In genomic region chr3:90432348-90432747, GRCm38 (mm10) we compare ENCODE assay signal across 7 mouse cellular contexts. TPM values are rescaled to one million over a fixed set of nuclear protein-coding genes. Genes with fewer than 3 reads are reported as not detected.
DNase-seq lines count a peak whose midpoint lies in the region; ATAC-seq and TF ChIP-seq lines count a peak whose summit lies in the region.

No protein-coding gene starts in this region.

- no peaks in the 10 kb centered on the region for H3K27me3 ChIP-seq in lung, embryonic 14.5 days (ENCODE audit: insufficient read depth, low read length)
- H3K27me3 ChIP-seq in limb, embryonic 11.5 days (ENCODE audit: control insufficient read depth, insufficient read depth, low read length), result no peaks in the 10 kb centered on the region

- ATAC-seq in lung, embryonic 14.5 days (ENCODE audit: insufficient read depth), result no peak
- no peak for ATAC-seq in limb, embryonic 11.5 days (ENCODE audit: insufficient number of reproducible peaks, low FRiP score, low TSS enrichment, low read depth)

- peaks cover 21% of the 10 kb centered on the region; the same call in 1 of the 2 replicates for H3K4me1 ChIP-seq in lung, embryonic 14.5 days (ENCODE audit: insufficient read depth)
- peaks cover 9% of the 10 kb centered on the region for H3K4me1 ChIP-seq in embryonic fibroblast, embryonic 13.5 days (ENCODE audit: control insufficient read depth, insufficient read depth, low read length)
- H3K4me1 ChIP-seq in limb, embryonic 11.5 days (ENCODE audit: control insufficient read depth, insufficient read depth, low read length), result peaks cover 7% of the 10 kb centered on the region
- peaks cover 4% of the 10 kb centered on the region; the same call in 1 of the 2 replicates for H3K4me1 ChIP-seq in olfactory bulb, adult 2 months (ENCODE audit: control insufficient read depth, insufficient read depth, low read length)

- TF ChIP-seq CTCF in lung, embryonic 14.5 days (IDR thresholded peaks at IDR 0.05; ENCODE audit: low read depth), result no peak
- no peak for TF ChIP-seq CTCF in embryonic fibroblast, embryonic 13.5 days (IDR thresholded peaks at IDR 0.05; ENCODE audit: borderline replicate concordance, insufficient read depth, low read length)
- TF ChIP-seq CTCF in olfactory bulb, adult 2 months (IDR thresholded peaks at IDR 0.05; ENCODE audit: insufficient read depth, low read depth, low read length), result no peak

- H3K9ac ChIP-seq in lung, embryonic 14.5 days, result peak overlapping the region; percentile 90
- peak overlapping the region; percentile 92 for H3K9ac ChIP-seq in limb, embryonic 11.5 days (ENCODE audit: low read length)

- no peaks in the 10 kb centered on the region for H3K9me3 ChIP-seq in lung, embryonic 14.5 days (ENCODE audit: low read depth, low read length)
- H3K9me3 ChIP-seq in limb, embryonic 11.5 days (ENCODE audit: control insufficient read depth, low read length), result no peaks in the 10 kb centered on the region

- no peak for TF ChIP-seq POLR2A in embryonic fibroblast, embryonic 13.5 days (IDR thresholded peaks at IDR 0.05; ENCODE audit: low read depth, low read length)
- no peak for TF ChIP-seq POLR2A in olfactory bulb, adult 2 months (IDR thresholded peaks at IDR 0.05; ENCODE audit: insufficient read depth, low read depth, low read length)

- H3K36me3 ChIP-seq in lung, embryonic 14.5 days (ENCODE audit: insufficient read depth), result no peaks in the 10 kb centered on the region
- H3K36me3 ChIP-seq in limb, embryonic 11.5 days (ENCODE audit: control insufficient read depth, insufficient read depth, low read length), result no peaks in the 10 kb centered on the region

- no peak for DNase-seq in lung, embryonic 14.5 days
- DNase-seq in lung, postnatal 25 days (ENCODE audit: low spot score), result no peak
- no peak for DNase-seq in limb, embryonic 11.5 days (ENCODE audit: low spot score)
- no peak for DNase-seq in gastrocnemius, postnatal 10 days
- no peak for DNase-seq in spleen, adult 18-20 months

- peak overlapping the region; percentile 68 for H3K4me3 ChIP-seq in lung, embryonic 14.5 days (ENCODE audit: low read depth, low read length)
- peak overlapping the region; percentile 78 for H3K4me3 ChIP-seq in embryonic fibroblast, embryonic 13.5 days (ENCODE audit: insufficient read depth, low read length)
- peak overlapping the region; percentile 86 for H3K4me3 ChIP-seq in limb, embryonic 11.5 days (ENCODE audit: low read depth, low read length)
- peak overlapping the region; percentile 66 for H3K4me3 ChIP-seq in olfactory bulb, adult 2 months (ENCODE audit: insufficient read depth, low read depth, low read length)

- peak overlapping the region; percentile 96; the same call in 1 of the 2 replicates for H3K27ac ChIP-seq in lung, embryonic 14.5 days (ENCODE audit: low read depth)
- H3K27ac ChIP-seq in embryonic fibroblast, embryonic 13.5 days (ENCODE audit: insufficient read depth, low read length), result no peak overlapping the region
- no peak overlapping the region for H3K27ac ChIP-seq in limb, embryonic 11.5 days (replicated peaks; ENCODE audit: low read depth, low read length)
- H3K27ac ChIP-seq in olfactory bulb, adult 2 months (ENCODE audit: insufficient read depth, low read depth, low read length), result no peak overlapping the region

- H3K4me2 ChIP-seq in lung, embryonic 14.5 days, result peak overlapping the region; percentile 92
- H3K4me2 ChIP-seq in limb, embryonic 11.5 days (ENCODE audit: low read depth, severe bottlenecking), result peak overlapping the region; percentile 79

- 19% methylated on average over 2 of the region's 2 CpGs for WGBS in lung, embryonic 14.5 days
- WGBS in limb, embryonic 11.5 days, result 23% methylated on average over 2 of the region's 2 CpGs
- WGBS in olfactory bulb, adult 2 months, result 11% methylated on average over 2 of the region's 2 CpGs

RNA-seq across cellular contexts. Expression of gene Ints3, which starts 1.1 kb away (rescaled TPM):
- 38.5 and 40.5 TPM in 2 replicates for polyA plus RNA-seq in lung, embryonic 14.5 days (2014; fragmentation: Nextera tagmentation; extraction: Ambion mirVana)
- 39.5 and 40.0 TPM in 2 replicates for polyA plus RNA-seq in embryonic fibroblast, embryonic 13.5 days (2011; ENCODE audit: insufficient read length, low read depth, missing spikeins)
- polyA plus RNA-seq in limb, embryonic 11.5 days (2014; fragmentation: Nextera tagmentation; extraction: Ambion mirVana), result 47.2 and 56.7 TPM in 2 replicates
- not detected in 2 replicates for polyA plus RNA-seq in olfactory bulb, adult 2 months (2012; ENCODE audit: insufficient read depth, insufficient read length, low replicate concordance, missing spikeins)
- total RNA-seq in gastrocnemius, postnatal 10 days (2021), result 10 to 100 TPM; 18.4 to 24.3 TPM

RNA-seq across cellular contexts. Expression of gene Npr1, which starts 33.3 kb away (rescaled TPM):
- 17.8 and 19.3 TPM in 2 replicates for polyA plus RNA-seq in lung, embryonic 14.5 days (2014; fragmentation: Nextera tagmentation; extraction: Ambion mirVana)
- polyA plus RNA-seq in embryonic fibroblast, embryonic 13.5 days (2011; ENCODE audit: insufficient read length, low read depth, missing spikeins), result 0.18 TPM in 1 of 2 replicates, not detected in the other
- 2.0 and 2.3 TPM in 2 replicates for polyA plus RNA-seq in limb, embryonic 11.5 days (2014; fragmentation: Nextera tagmentation; extraction: Ambion mirVana)
- polyA plus RNA-seq in olfactory bulb, adult 2 months (2012; ENCODE audit: insufficient read depth, insufficient read length, low replicate concordance, missing spikeins), result not detected in 2 replicates
- 10 to 100 TPM; 18.7 to 21.4 TPM for total RNA-seq in gastrocnemius, postnatal 10 days (2021)

RNA-seq across cellular contexts. Expression of gene Slc27a3, which starts 42.6 kb away (rescaled TPM):
- polyA plus RNA-seq in lung, embryonic 14.5 days (2014; fragmentation: Nextera tagmentation; extraction: Ambion mirVana), result 18.4 and 19.1 TPM in 2 replicates
- 9.0 and 20.0 TPM in 2 replicates for polyA plus RNA-seq in embryonic fibroblast, embryonic 13.5 days (2011; ENCODE audit: insufficient read length, low read depth, missing spikeins)
- polyA plus RNA-seq in limb, embryonic 11.5 days (2014; fragmentation: Nextera tagmentation; extraction: Ambion mirVana), result 24.0 and 28.7 TPM in 2 replicates
- not detected in 2 replicates for polyA plus RNA-seq in olfactory bulb, adult 2 months (2012; ENCODE audit: insufficient read depth, insufficient read length, low replicate concordance, missing spikeins)
- 1 to 10 TPM; 2.1 to 3.4 TPM for total RNA-seq in gastrocnemius, postnatal 10 days (2021)

RNA-seq across cellular contexts. Expression of gene Ilf2, which starts 43.6 kb away (rescaled TPM):
- 232 and 240 TPM in 2 replicates for polyA plus RNA-seq in lung, embryonic 14.5 days (2014; fragmentation: Nextera tagmentation; extraction: Ambion mirVana)
- 82.1 and 97.0 TPM in 2 replicates for polyA plus RNA-seq in embryonic fibroblast, embryonic 13.5 days (2011; ENCODE audit: insufficient read length, low read depth, missing spikeins)
- polyA plus RNA-seq in limb, embryonic 11.5 days (2014; fragmentation: Nextera tagmentation; extraction: Ambion mirVana), result 377 and 385 TPM in 2 replicates
- not detected in 2 replicates for polyA plus RNA-seq in olfactory bulb, adult 2 months (2012; ENCODE audit: insufficient read depth, insufficient read length, low replicate concordance, missing spikeins)
- total RNA-seq in gastrocnemius, postnatal 10 days (2021), result 10 to 100 TPM; 46.4 to 50.3 TPM

RNA-seq across cellular contexts. Expression of gene Snapin, which starts 58.5 kb away (rescaled TPM):
- 68.0 and 74.7 TPM in 2 replicates for polyA plus RNA-seq in lung, embryonic 14.5 days (2014; fragmentation: Nextera tagmentation; extraction: Ambion mirVana)
- 87.6 and 102 TPM in 2 replicates for polyA plus RNA-seq in embryonic fibroblast, embryonic 13.5 days (2011; ENCODE audit: insufficient read length, low read depth, missing spikeins)
- polyA plus RNA-seq in limb, embryonic 11.5 days (2014; fragmentation: Nextera tagmentation; extraction: Ambion mirVana), result 60.5 and 63.6 TPM in 2 replicates
- polyA plus RNA-seq in olfactory bulb, adult 2 months (2012; ENCODE audit: insufficient read depth, insufficient read length, low replicate concordance, missing spikeins), result not detected in 2 replicates
- total RNA-seq in gastrocnemius, postnatal 10 days (2021), result 10 to 100 TPM; 63.2 to 67.2 TPM

Comparison
In these comparisons a context has a peak if more than half of its experiments do, and no peak if none do; other contexts are left out.
1. RNA of gene Slc27a3, which starts 42.6 kb away (polyA plus RNA-seq): 24.0 to 28.7 TPM in limb, embryonic 11.5 days, 9.0 to 20.0 TPM in embryonic fibroblast, embryonic 13.5 days and 18.4 to 19.1 TPM in lung, embryonic 14.5 days; not detected in olfactory bulb, adult 2 months; every median in the first group is over 10 times any median in the second.
2. Peak in every context shown above with its lines, with median percentiles within 50 percentile points of each other: H3K4me3 ChIP-seq.